Mouse (Mus musculus): ENCODE data around the gene Gm4353.

The Gm4353 gene

DNA sequence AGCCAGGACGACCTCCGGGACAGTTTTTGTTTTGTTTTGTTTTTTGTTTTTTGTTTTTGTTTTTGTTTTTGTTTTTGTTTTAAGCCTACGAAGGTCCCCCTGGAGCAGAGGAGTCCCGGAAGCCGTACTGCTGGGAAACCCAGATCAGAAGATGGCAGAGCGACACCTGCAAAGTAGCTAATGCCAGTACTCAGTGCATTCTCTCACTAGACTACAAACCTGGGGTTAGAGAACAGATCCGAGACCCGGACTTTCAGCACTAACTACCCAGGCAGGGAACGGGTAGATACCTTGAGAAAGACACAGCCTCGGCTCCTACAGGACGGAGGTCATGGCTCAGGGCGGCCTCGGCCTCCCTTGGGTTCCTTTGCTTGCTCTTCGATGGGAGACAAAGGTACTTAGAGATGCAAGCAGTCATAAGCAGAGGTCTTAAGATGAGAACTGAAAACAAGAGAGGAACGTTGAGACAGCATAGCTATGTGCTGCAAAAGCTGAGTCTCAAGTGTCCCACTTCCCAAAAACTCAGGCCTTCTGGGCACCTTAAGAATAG, 43.9 kb downstream of the Gm4353 start:
- CTCF ChIA-PET: interaction anchor here (0.5 to 0.7 kb wide), 3 partner anchors 306 to 423 kb away, joined by 3 to 4 read pairs (median 3); no protein-coding TSS in a partner anchor

DNA sequence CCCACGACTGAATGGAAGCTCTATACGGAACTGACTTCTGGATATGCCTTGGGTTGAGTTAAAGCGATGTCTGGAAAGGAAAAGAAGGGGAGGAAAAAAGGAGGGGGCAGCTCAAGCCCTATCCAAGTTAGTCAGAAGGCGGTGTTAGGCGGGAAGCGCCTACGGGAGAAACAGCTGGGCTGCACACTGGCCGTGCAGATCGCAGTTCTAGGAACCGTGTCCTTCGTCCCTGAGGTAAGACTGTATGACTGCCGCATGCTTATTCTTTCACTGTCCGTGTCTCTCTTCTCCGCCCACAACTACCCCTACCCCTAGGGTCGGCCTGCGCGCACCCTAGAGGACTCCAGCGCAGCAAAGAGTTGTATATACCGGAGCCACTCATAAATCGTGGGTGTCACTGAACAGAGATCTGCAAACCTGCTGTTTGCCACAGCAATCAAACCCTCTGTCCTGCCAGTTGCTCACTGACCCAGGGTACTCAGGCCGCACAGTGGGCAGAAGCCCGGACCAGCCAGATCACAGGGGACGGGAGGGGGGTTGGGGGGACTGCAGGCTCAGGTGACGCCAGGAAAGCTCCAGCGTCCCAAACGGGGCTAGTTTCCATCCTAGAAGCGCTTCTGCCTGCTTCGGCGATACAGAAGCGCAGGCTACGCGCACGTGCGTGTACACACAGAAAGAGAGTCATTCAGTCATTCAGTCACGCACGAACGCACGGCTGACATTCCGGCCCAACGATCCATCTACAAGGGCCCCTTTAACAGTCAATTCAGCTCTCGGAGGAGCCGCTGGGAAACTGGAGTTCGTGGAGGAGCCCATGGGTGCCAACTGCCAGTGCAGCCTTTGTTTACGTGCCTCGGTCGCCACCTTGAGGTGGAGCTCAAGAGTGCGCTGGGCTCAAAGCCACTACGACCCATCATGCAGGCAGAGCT, 44.6 kb downstream of the Gm4353 start:
- CTCF ChIA-PET: interaction anchor here (0.5 to 0.7 kb wide), 3 partner anchors 306 to 422 kb away, joined by 3 to 4 read pairs (median 3); no protein-coding TSS in a partner anchor

DNA sequence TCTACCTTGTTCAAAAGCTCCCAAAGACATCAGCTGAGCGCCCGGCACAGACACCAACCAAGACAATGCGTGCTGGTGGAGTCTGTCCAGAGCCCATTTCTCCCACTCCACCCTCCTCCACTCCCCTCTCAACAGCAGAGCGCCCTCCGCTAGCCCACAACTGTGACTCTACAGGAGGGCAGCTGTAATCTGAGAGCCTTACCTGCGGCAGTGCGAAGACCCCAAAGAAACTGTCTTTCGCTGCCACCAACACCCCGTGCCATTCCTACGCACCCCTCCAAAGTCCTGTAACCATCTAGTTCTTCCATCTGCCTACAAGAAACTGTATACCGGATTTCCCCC, 45.3 kb downstream of the Gm4353 start, which contains the start of gene 1110004F10Rik:
Gene 1110004F10Rik, plus strand, starts transcription at position 202 of the 342 bp plus-strand sequence.
- CTCF ChIA-PET: no interaction called here

DNA sequence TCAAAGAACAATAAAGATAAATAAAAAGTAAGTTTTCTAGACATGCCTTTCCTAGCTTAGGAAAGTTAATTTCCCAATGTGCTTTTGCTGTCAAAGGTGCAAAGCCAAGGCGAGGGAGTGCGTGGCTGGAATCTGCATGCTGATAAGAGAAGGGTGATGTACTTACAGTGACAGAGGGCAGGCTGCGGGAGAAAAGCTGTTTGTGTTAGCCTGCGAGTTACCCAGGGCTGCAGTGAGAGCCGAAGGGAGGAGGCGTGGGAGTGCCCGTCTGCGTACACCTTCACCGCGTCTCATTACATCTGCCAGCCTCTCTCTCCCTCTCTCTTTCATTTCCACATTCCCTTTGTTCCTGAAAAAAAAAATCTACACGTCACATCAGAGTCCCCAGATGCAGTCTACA, 45.9 kb downstream of the Gm4353 start, which contains the start of gene Sox6:
Gene Sox6, minus strand, starts transcription at position 286 of the 400 bp plus-strand sequence.
- CTCF ChIA-PET: no interaction called here

DNA sequence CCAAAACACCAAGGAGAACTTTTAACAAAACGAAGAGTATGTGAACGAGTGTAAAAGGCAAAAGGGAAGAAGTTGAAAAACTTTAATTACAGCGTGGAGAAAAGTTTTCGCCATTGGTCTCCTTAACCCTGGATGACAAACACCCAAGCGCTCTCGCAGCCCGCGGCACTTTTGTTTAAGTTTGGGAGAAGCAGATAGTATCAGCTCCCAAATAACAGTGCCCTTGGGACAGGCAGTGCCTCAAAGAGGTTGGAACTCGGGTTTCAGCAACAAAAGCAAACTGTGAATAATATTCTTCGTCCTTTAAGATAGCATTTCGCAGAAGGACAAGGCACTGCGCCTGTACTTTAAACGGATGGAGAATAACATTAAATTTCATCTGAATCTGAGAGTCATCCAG, 46.4 kb downstream of the Gm4353 start:
- CTCF ChIA-PET: no interaction called here

DNA sequence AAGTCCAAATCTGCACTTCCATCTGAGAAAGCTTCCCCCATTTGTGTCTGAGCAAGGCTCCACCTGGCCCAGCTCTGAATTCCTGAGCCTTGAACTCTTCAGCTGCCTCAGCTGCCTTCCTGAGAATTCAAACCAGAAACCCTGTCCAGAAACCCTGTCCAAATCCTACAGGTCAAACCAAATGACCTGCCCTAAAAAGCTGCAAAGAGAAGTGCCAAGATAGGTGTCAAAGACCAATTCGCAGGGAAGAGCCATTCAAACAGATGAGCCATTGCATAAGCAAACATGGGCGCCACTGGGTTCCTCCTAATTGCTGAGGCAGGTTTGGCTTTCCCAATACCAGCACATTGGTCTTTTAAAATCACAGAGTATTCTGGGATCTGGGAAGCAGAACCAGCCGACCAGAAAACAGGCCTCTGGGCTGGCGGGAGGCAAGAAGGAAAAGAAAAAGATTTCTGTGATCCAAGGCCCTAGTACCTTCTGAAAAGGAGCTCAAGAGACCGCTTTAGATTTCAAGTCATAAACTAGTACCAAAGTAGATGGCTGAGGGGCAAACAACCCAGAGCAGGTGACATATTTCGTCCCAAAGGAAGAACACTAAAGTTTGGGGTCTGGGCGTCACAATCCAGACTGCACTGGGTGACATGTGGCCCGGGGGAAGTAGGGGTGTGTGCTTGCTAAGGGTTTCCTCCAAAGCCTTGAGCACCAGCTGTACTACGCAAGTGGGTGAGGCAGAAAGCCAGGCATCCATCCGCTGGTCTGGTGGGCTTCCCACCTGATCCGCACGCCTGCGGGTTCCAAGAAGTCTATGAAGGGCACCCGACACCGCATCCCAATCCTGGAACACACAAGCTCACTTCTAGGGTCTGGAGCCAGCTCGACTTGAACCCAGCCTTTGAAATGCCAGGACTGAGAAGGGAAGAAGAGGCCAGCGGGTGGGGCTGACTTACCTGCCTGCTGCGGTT, 47.6 kb downstream of the Gm4353 start:
- CTCF ChIA-PET: no interaction called here

DNA sequence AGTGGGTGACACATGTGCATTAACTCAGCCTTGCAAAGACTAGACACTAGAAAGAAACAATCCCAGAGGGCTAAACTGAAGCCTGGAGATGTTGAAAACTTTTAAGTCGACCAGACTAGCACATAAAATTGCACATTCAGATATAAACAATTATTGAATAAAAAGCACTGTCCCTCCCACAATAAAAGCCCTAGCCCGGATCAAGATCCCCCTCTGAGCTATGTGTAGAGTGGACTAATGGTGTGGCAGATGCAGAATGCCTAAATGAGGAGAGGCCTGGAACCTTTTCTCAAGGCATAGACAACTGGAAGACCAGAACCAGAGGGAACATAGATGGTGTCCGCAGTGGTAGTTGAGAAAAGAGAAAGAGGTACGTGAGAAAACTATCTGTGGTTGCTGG, 48.9 kb downstream of the Gm4353 start:
- CTCF ChIA-PET: no interaction called here

DNA sequence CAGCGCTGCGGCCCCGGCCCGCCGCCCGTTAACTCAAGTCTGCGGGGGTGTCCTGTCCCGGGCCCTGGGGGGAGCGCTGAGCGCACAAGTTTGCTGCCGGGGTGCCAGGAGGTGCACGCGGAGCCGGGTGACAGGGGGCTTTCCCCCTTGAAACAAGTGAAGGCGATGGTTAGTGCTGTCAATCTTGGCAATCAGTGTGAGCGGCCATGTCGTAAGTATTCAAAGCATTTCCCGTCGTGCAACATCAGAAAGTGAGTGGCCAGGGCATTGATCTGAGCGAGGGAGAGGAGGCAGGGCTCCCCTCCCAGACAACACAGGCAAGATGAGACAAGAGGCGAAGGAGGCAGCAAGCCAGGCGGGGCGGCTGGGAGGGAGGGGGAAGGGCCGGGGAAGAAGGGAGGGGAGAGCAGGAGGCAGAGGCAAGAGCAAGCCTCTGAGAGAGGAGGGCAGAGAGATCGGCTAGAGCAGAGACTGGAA, 50.1 kb downstream of the Gm4353 start:
- CTCF ChIA-PET: no interaction called here

DNA sequence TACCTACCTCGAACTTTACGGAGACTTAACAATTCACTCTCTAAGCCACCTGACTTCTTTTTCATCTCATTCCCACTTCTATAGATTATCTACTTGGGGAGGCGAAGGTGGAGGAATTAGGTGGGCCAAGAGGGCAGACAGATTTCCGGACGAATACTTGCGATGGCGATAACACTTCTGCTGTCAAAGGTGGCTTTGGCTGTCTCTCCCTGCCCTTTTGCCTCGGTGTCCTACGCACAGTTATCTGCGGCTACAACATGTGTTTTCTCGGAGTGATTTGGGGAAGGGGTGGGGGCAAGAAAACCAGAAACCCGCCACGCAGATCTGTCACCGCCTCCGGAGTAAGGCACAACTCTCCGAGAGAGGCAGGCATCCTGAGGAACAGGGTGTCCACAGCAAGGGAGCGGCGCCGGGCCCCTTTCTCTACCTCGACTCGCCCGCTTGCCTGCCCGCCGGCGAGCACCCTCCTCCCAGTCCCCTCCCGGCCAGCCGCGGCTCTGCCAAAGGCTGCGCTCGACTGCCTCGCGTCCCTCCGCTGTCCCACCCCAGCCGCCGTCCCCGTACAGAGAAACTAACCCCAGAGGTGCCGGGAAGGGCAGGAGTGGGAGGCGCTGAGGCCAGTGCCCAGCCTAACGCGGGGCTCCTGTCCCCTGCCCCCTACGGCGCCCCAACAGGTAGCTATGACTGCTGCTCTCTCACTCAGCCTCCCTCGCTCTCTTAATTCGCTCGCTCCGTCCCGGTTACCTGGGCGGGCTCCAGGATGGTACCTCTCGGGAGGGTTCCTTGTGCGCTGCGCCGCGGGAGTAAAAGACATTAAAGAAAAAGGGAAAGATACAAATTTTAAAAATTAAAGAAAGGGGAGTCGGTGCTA, 50.8 kb downstream of the Gm4353 start:
- CTCF ChIA-PET: interaction anchor here (0.7 kb wide), 1 partner anchor 191 kb away, joined by 3 read pairs; no protein-coding TSS in a partner anchor

Measured in spleen, embryonic (tissue).